Mouse (Mus musculus): ENCODE measurements around the gene Slc25a21. TPM values are rescaled to one million over a fixed set of nuclear protein-coding genes. Genes with fewer than 3 reads are reported as not detected.

Slc25a21 gene
- polyA plus RNA-seq, 1 experiment from 2014 or later = 0.52 TPM

- Histone ChIP-seq H3K4me3 (no peak overlapping the region), H3K27ac (no peak overlapping the region), H3K27me3 (no peaks in the 10 kb centered on the region; the same call in 1 of the 2 replicates), H3K4me1 (peaks cover 9% of the 10 kb centered on the region), H3K9me3 (replicated peaks) (no peaks in the 10 kb centered on the region), H3K4me2 (replicated peaks) (no peak overlapping the region), H3K36me3 (no peaks in the 10 kb centered on the region), H3K9ac (no peak overlapping the region)
- 74% methylated on average over 1 of the region's 1 CpGs for WGBS
- peak; percentile 44; the same call in 1 of the 2 replicates for ATAC-seq (ENCODE audit: low FRiP score)
Observed at GRCm38 (mm10) chr12:56829945-56830344, 367.3 kb downstream of the Slc25a21 start.

GRCm38 (mm10) chr12:56829455-56829883 lies 367.8 kb downstream of the Slc25a21 start:
- no peaks in the 10 kb centered on the region for H3K36me3 ChIP-seq
- peaks cover 9% of the 10 kb centered on the region for H3K4me1 ChIP-seq
- H3K9me3 ChIP-seq (replicated peaks) = no peaks in the 10 kb centered on the region
- peak overlapping the region; percentile 21 for H3K4me3 ChIP-seq
- 9% methylated on average over 5 of the region's 5 CpGs for WGBS
- peak overlapping the region; percentile 45 for H3K4me2 ChIP-seq (replicated peaks)
- no peak overlapping the region for H3K27ac ChIP-seq
- H3K27me3 ChIP-seq = no peaks in the 10 kb centered on the region; the same call in 1 of the 2 replicates
- H3K9ac ChIP-seq = no peak overlapping the region
- ATAC-seq (ENCODE audit: low FRiP score) = peak; percentile 92

- H3K36me3 ChIP-seq = no peaks in the 10 kb centered on the region
- H3K27me3 ChIP-seq = no peaks in the 10 kb centered on the region; the same call in 1 of the 2 replicates
- H3K9ac ChIP-seq = no peak overlapping the region
- WGBS = 67% methylated on average over 8 of the region's 8 CpGs
- no peak overlapping the region for H3K4me3 ChIP-seq
- no peak for ATAC-seq (ENCODE audit: low FRiP score)
- H3K27ac ChIP-seq = no peak overlapping the region
- H3K4me2 ChIP-seq (replicated peaks) = no peak overlapping the region
- peaks cover 11% of the 10 kb centered on the region for H3K4me1 ChIP-seq
- H3K9me3 ChIP-seq (replicated peaks) = no peaks in the 10 kb centered on the region
Observed at GRCm38 (mm10) chr12:56827808-56828384, 369.4 kb downstream of the Slc25a21 start.

GRCm38 (mm10) chr12:56824688-56825087 lies 372.6 kb downstream of the Slc25a21 start:
- ATAC-seq (ENCODE audit: low FRiP score) = no peak
- Histone ChIP-seq H3K27me3 (no peaks in the 10 kb centered on the region), H3K4me1 (peaks cover 11% of the 10 kb centered on the region), H3K9ac (no peak overlapping the region), H3K9me3 (replicated peaks) (no peaks in the 10 kb centered on the region), H3K36me3 (no peaks in the 10 kb centered on the region), H3K27ac (no peak overlapping the region), H3K4me3 (no peak overlapping the region), H3K4me2 (replicated peaks) (no peak overlapping the region)
- 79% methylated on average over 5 of the region's 5 CpGs for WGBS

- no peak overlapping the region for H3K4me2 ChIP-seq (replicated peaks)
- no peak overlapping the region for H3K9ac ChIP-seq
- H3K9me3 ChIP-seq (replicated peaks) = no peaks in the 10 kb centered on the region
- H3K36me3 ChIP-seq = no peaks in the 10 kb centered on the region
- H3K27ac ChIP-seq = no peak overlapping the region
- peaks cover 2% of the 10 kb centered on the region; the same call in 1 of the 2 replicates for H3K4me1 ChIP-seq
- H3K4me3 ChIP-seq = no peak overlapping the region
- H3K27me3 ChIP-seq = no peaks in the 10 kb centered on the region
- 62% methylated on average over 2 of the region's 2 CpGs for WGBS
- no peak for ATAC-seq (ENCODE audit: low FRiP score)
Observed at GRCm38 (mm10) chr12:56822122-56822521, 375.1 kb downstream of the Slc25a21 start.

GRCm38 (mm10) chr12:56820604-56821003 lies 376.7 kb downstream of the Slc25a21 start:
- WGBS = 90% methylated on average over 2 of the region's 2 CpGs

GRCm38 (mm10) chr12:56807483-56807882 lies 389.8 kb downstream of the Slc25a21 start:
- no peaks in the 10 kb centered on the region for H3K27me3 ChIP-seq
- WGBS = 64% methylated on average over 2 of the region's 2 CpGs
- H3K9me3 ChIP-seq (replicated peaks) = no peaks in the 10 kb centered on the region
- H3K4me2 ChIP-seq (replicated peaks) = no peak overlapping the region
- no peaks in the 10 kb centered on the region for H3K36me3 ChIP-seq
- no peak for ATAC-seq (ENCODE audit: low FRiP score)
- H3K4me3 ChIP-seq = no peak overlapping the region
- H3K4me1 ChIP-seq = no peaks in the 10 kb centered on the region
- no peak overlapping the region for H3K27ac ChIP-seq
- no peak overlapping the region for H3K9ac ChIP-seq

More at GRCm38 (mm10) chr12:56820604-56821003, 376.7 kb downstream of the Slc25a21 start:
- no peaks in the 10 kb centered on the region for H3K36me3 ChIP-seq
- H3K9me3 ChIP-seq (replicated peaks) = no peaks in the 10 kb centered on the region
- no peak overlapping the region for H3K4me3 ChIP-seq
- no peaks in the 10 kb centered on the region for H3K27me3 ChIP-seq
- no peak for ATAC-seq (ENCODE audit: low FRiP score)
- H3K4me1 ChIP-seq = peaks cover 2% of the 10 kb centered on the region; the same call in 1 of the 2 replicates
- H3K27ac ChIP-seq = no peak overlapping the region
- no peak overlapping the region for H3K4me2 ChIP-seq (replicated peaks)
- H3K9ac ChIP-seq = no peak overlapping the region

- H3K9me3 ChIP-seq (replicated peaks) = no peaks in the 10 kb centered on the region
- H3K9ac ChIP-seq = no peak overlapping the region
- H3K4me3 ChIP-seq = no peak overlapping the region
- 83% methylated on average over 2 of the region's 2 CpGs for WGBS
- no peak overlapping the region for H3K4me2 ChIP-seq (replicated peaks)
- no peak for ATAC-seq (ENCODE audit: low FRiP score)
- no peaks in the 10 kb centered on the region for H3K4me1 ChIP-seq
- no peaks in the 10 kb centered on the region for H3K27me3 ChIP-seq
- no peaks in the 10 kb centered on the region for H3K36me3 ChIP-seq
- no peak overlapping the region for H3K27ac ChIP-seq
Observed at GRCm38 (mm10) chr12:56807078-56807477, 390.2 kb downstream of the Slc25a21 start.

GRCm38 (mm10) chr12:56804487-56804886 lies 392.8 kb downstream of the Slc25a21 start:
- Histone ChIP-seq H3K36me3 (no peaks in the 10 kb centered on the region), H3K27me3 (no peaks in the 10 kb centered on the region)
- WGBS = 52% methylated on average over 3 of the region's 3 CpGs

GRCm38 (mm10) chr12:56798641-56799415 lies 398.4 kb downstream of the Slc25a21 start:
- no peaks in the 10 kb centered on the region for H3K36me3 ChIP-seq
- H3K4me3 ChIP-seq = no peak overlapping the region
- no peak overlapping the region for H3K9ac ChIP-seq
- WGBS = 56% methylated on average over 6 of the region's 6 CpGs
- no peak overlapping the region for H3K27ac ChIP-seq
- no peaks in the 10 kb centered on the region for H3K27me3 ChIP-seq
- no peaks in the 10 kb centered on the region; the same call in 1 of the 2 replicates for H3K4me1 ChIP-seq
- H3K4me2 ChIP-seq (replicated peaks) = no peak overlapping the region
- no peaks in the 10 kb centered on the region for H3K9me3 ChIP-seq (replicated peaks)
- ATAC-seq (ENCODE audit: low FRiP score) = no peak

More at GRCm38 (mm10) chr12:56804487-56804886, 392.8 kb downstream of the Slc25a21 start:
- Histone ChIP-seq H3K4me3 (no peak overlapping the region), H3K4me2 (replicated peaks) (no peak overlapping the region), H3K9ac (no peak overlapping the region), H3K4me1 (no peaks in the 10 kb centered on the region), H3K27ac (no peak overlapping the region), H3K9me3 (replicated peaks) (no peaks in the 10 kb centered on the region)
- no peak for ATAC-seq (ENCODE audit: low FRiP score)

GRCm38 (mm10) chr12:56789236-56789635 lies 408.0 kb downstream of the Slc25a21 start:
- H3K27ac ChIP-seq = no peak overlapping the region
- H3K4me3 ChIP-seq = no peak overlapping the region
- H3K9me3 ChIP-seq (replicated peaks) = no peaks in the 10 kb centered on the region
- no peaks in the 10 kb centered on the region for H3K27me3 ChIP-seq
- H3K4me2 ChIP-seq (replicated peaks) = no peak overlapping the region
- no peak for ATAC-seq (ENCODE audit: low FRiP score)
- H3K9ac ChIP-seq = no peak overlapping the region
- H3K36me3 ChIP-seq = no peaks in the 10 kb centered on the region
- 79% methylated on average over 4 of the region's 4 CpGs for WGBS
- H3K4me1 ChIP-seq = peaks cover 5% of the 10 kb centered on the region; the same call in 1 of the 2 replicates

GRCm38 (mm10) chr12:56785250-56785649 lies 412.0 kb downstream of the Slc25a21 start:
- ATAC-seq (ENCODE audit: low FRiP score) = no peak
- Histone ChIP-seq H3K27me3 (no peaks in the 10 kb centered on the region), H3K4me3 (no peak overlapping the region), H3K4me2 (replicated peaks) (no peak overlapping the region), H3K36me3 (no peaks in the 10 kb centered on the region), H3K4me1 (no peaks in the 10 kb centered on the region), H3K9me3 (replicated peaks) (no peaks in the 10 kb centered on the region), H3K27ac (no peak overlapping the region), H3K9ac (no peak overlapping the region)
- WGBS = 74% methylated on average over 1 of the region's 1 CpGs

Data from hindbrain, embryonic 12.5 days (tissue).